Mouse (Mus musculus): ENCODE measurements around the gene Tmem184b. TPM values are rescaled to one million over a fixed set of nuclear protein-coding genes. Genes with fewer than 3 reads are reported as not detected.

Tmem184b gene
- polyA plus RNA-seq, 1 experiment from 2014 or later: 63.1 TPM

DNA sequence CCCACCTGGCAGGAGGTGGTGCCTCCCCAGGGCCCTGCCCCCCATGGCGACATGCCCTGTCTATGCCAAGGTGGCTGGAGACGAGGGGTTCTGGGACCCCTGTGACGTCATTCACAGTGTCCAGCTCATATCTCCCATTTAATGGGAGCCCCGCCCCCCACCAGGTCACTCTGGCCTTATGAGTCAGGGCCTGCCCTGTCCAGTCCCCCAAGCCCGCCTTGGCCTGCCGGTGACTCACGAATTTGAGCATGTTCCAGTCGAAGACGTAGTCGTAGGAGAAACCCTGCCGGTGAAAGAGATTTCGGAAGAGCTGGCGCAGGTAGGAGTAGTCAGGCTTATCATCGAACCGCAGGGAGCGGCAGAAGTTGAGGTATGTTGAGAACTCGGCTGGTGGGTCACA is 21.2 kb upstream of the Tmem184b start:
- no peak overlapping the region for H3K4me3 ChIP-seq (ENCODE audit: low read length)
- no peaks in the 10 kb centered on the region for H3K27me3 ChIP-seq (ENCODE audit: control insufficient read depth, insufficient read depth, low read length)
- no peak overlapping the region for H3K27ac ChIP-seq (ENCODE audit: low read depth, low read length)
- H3K4me2 ChIP-seq (replicated peaks; ENCODE audit: low read depth, low read length): no peak overlapping the region
- no peaks in the 10 kb centered on the region for H3K4me1 ChIP-seq (ENCODE audit: control insufficient read depth, insufficient read depth, low read length)
- WGBS: 94% methylated on average over 17 of the region's 17 CpGs
- ATAC-seq (ENCODE audit: low FRiP score, low TSS enrichment): no peak
- H3K9ac ChIP-seq (ENCODE audit: low read depth, low read length): no peak overlapping the region
- H3K9me3 ChIP-seq (ENCODE audit: control insufficient read depth, low read length): no peaks in the 10 kb centered on the region
- peaks cover 94% of the 10 kb centered on the region for H3K36me3 ChIP-seq (ENCODE audit: control insufficient read depth, insufficient read depth, low read length)

DNA sequence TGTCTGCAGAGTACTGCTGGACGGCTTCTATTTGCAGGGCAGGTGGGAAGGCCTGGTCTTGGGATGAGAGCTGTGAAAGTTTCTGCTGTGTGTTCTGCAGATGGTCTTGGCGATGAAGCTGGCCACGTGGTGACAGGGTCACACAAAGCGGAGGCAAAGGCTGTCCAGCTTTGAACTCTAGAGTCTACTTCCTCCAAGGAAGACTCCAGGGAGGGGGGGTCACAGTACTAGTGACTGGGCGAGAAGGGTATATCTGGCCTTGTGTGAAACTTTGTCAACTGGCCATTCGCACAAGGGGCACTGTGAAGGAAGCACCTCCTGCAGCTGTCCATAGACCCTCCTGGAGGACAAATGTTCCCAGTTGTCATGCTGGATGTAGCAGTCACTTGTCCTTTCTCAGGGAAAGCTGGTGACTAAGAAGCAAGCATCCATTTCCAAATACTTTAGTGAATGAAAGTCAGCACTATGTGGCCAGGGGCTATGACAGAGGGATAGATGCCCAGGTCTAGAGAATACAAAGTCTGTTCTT is 19.4 kb upstream of the Tmem184b start:
- Histone ChIP-seq H3K27ac (ENCODE audit: low read depth, low read length) (no peak overlapping the region), H3K4me2 (replicated peaks; ENCODE audit: low read depth, low read length) (no peak overlapping the region), H3K4me1 (ENCODE audit: control insufficient read depth, insufficient read depth, low read length) (no peaks in the 10 kb centered on the region), H3K4me3 (ENCODE audit: low read length) (no peak overlapping the region), H3K27me3 (ENCODE audit: control insufficient read depth, insufficient read depth, low read length) (no peaks in the 10 kb centered on the region), H3K9ac (ENCODE audit: low read depth, low read length) (no peak overlapping the region), H3K36me3 (ENCODE audit: control insufficient read depth, insufficient read depth, low read length) (peaks cover 91% of the 10 kb centered on the region), H3K9me3 (ENCODE audit: control insufficient read depth, low read length) (no peaks in the 10 kb centered on the region)
- no peak for ATAC-seq (ENCODE audit: low FRiP score, low TSS enrichment)
- WGBS: 91% methylated on average over 6 of the region's 6 CpGs

DNA sequence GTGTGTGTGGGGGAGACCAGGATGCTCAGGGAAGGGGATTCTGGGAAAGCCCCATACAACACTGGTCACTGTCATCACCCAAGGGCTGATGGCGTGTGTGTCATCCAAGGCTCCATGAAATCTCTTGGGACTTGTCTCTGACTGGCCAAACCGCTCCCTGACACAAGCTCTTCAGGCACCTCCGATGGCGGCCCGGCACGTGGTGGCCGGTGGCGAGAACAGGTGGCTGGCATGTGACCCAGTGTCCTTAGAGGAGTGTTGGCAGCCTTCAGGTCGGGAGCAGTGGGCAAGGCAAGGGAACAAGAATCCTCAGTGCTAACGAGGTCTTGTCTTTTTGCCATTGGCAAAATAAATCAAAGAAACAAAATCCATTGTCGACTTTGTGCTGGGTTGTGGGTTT is 15.3 kb upstream of the Tmem184b start:
- Histone ChIP-seq H3K27ac (ENCODE audit: low read depth, low read length) (no peak overlapping the region), H3K9ac (ENCODE audit: low read depth, low read length) (no peak overlapping the region), H3K4me2 (replicated peaks; ENCODE audit: low read depth, low read length) (no peak overlapping the region), H3K9me3 (ENCODE audit: control insufficient read depth, low read length) (no peaks in the 10 kb centered on the region), H3K4me3 (ENCODE audit: low read length) (no peak overlapping the region), H3K4me1 (ENCODE audit: control insufficient read depth, insufficient read depth, low read length) (no peaks in the 10 kb centered on the region), H3K36me3 (ENCODE audit: control insufficient read depth, insufficient read depth, low read length) (peaks cover 59% of the 10 kb centered on the region), H3K27me3 (ENCODE audit: control insufficient read depth, insufficient read depth, low read length) (no peaks in the 10 kb centered on the region)
- no peak for ATAC-seq (ENCODE audit: low FRiP score, low TSS enrichment)
- WGBS: 88% methylated on average over 11 of the region's 11 CpGs

GRCm38 (mm10) chr15:79418265-79418664 is 14.9 kb upstream of the Tmem184b start:
- Histone ChIP-seq H3K27me3 (ENCODE audit: control insufficient read depth, insufficient read depth, low read length) (no peaks in the 10 kb centered on the region), H3K36me3 (ENCODE audit: control insufficient read depth, insufficient read depth, low read length) (peaks cover 55% of the 10 kb centered on the region), H3K4me3 (ENCODE audit: low read length) (no peak overlapping the region), H3K9ac (ENCODE audit: low read depth, low read length) (no peak overlapping the region), H3K27ac (ENCODE audit: low read depth, low read length) (no peak overlapping the region), H3K4me2 (replicated peaks; ENCODE audit: low read depth, low read length) (no peak overlapping the region), H3K4me1 (ENCODE audit: control insufficient read depth, insufficient read depth, low read length) (no peaks in the 10 kb centered on the region), H3K9me3 (ENCODE audit: control insufficient read depth, low read length) (no peaks in the 10 kb centered on the region)
- WGBS: 92% methylated on average over 3 of the region's 3 CpGs
- no peak for ATAC-seq (ENCODE audit: low FRiP score, low TSS enrichment)

- peaks cover 46% of the 10 kb centered on the region for H3K36me3 ChIP-seq (ENCODE audit: control insufficient read depth, insufficient read depth, low read length)
- 93% methylated on average over 3 of the region's 3 CpGs for WGBS
- no peak overlapping the region for H3K9ac ChIP-seq (ENCODE audit: low read depth, low read length)
- H3K27me3 ChIP-seq (ENCODE audit: control insufficient read depth, insufficient read depth, low read length): no peaks in the 10 kb centered on the region
- no peak overlapping the region for H3K4me3 ChIP-seq (ENCODE audit: low read length)
- H3K4me1 ChIP-seq (ENCODE audit: control insufficient read depth, insufficient read depth, low read length): no peaks in the 10 kb centered on the region
- H3K9me3 ChIP-seq (ENCODE audit: control insufficient read depth, low read length): no peaks in the 10 kb centered on the region
- no peak overlapping the region for H3K4me2 ChIP-seq (replicated peaks; ENCODE audit: low read depth, low read length)
- no peak overlapping the region for H3K27ac ChIP-seq (ENCODE audit: low read depth, low read length)
- no peak for ATAC-seq (ENCODE audit: low FRiP score, low TSS enrichment)
Measured at GRCm38 (mm10) chr15:79417379-79417778, 14.0 kb upstream of the Tmem184b start.

DNA sequence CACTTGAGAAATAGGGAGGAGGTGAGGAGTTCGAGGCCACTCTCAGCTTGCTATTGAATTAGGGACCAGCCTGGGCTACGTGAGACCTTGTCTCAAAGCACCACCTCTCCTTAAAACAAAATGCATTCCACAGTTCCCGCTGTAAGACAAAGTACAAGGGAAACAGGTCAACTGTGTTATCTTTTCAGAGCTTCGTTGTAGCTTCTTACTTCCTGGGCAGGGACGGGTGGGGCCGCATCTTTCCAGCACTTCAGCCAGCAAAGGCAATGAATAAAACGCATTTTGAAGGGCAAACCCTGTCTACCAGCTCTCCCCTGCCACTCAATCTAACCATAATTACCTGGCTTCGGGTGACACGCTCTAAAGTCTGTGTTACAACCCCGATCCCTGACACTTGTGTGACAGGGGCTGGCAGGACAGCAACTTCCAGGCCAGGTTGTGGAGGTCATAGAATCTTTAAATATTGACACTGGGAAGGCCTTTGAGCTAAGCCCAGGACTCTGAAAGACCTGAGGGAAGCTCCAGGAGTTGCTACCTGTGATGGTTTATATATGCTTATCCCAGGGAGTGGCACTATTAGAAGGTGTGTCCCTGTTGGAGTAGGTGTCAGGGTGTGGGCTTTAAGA is 13.2 kb upstream of the Tmem184b start:
- no peak overlapping the region for H3K27ac ChIP-seq (ENCODE audit: low read depth, low read length)
- 92% methylated on average over 10 of the region's 10 CpGs for WGBS
- H3K9me3 ChIP-seq (ENCODE audit: control insufficient read depth, low read length): no peaks in the 10 kb centered on the region
- no peaks in the 10 kb centered on the region for H3K27me3 ChIP-seq (ENCODE audit: control insufficient read depth, insufficient read depth, low read length)
- no peak overlapping the region for H3K9ac ChIP-seq (ENCODE audit: low read depth, low read length)
- no peak for ATAC-seq (ENCODE audit: low FRiP score, low TSS enrichment)
- no peak overlapping the region for H3K4me3 ChIP-seq (ENCODE audit: low read length)
- H3K36me3 ChIP-seq (ENCODE audit: control insufficient read depth, insufficient read depth, low read length): peaks cover 38% of the 10 kb centered on the region
- H3K4me1 ChIP-seq (ENCODE audit: control insufficient read depth, insufficient read depth, low read length): no peaks in the 10 kb centered on the region
- no peak overlapping the region for H3K4me2 ChIP-seq (replicated peaks; ENCODE audit: low read depth, low read length)

- Histone ChIP-seq H3K9me3 (ENCODE audit: control insufficient read depth, low read length) (no peaks in the 10 kb centered on the region), H3K4me3 (ENCODE audit: low read length) (no peak overlapping the region), H3K4me2 (replicated peaks; ENCODE audit: low read depth, low read length) (no peak overlapping the region), H3K4me1 (ENCODE audit: control insufficient read depth, insufficient read depth, low read length) (no peaks in the 10 kb centered on the region), H3K36me3 (ENCODE audit: control insufficient read depth, insufficient read depth, low read length) (peaks cover 18% of the 10 kb centered on the region), H3K27me3 (ENCODE audit: control insufficient read depth, insufficient read depth, low read length) (no peaks in the 10 kb centered on the region), H3K27ac (ENCODE audit: low read depth, low read length) (no peak overlapping the region), H3K9ac (ENCODE audit: low read depth, low read length) (no peak overlapping the region)
- 53% methylated on average over 4 of the region's 4 CpGs for WGBS
- no peak for ATAC-seq (ENCODE audit: low FRiP score, low TSS enrichment)
Measured at GRCm38 (mm10) chr15:79414513-79414912, 11.1 kb upstream of the Tmem184b start.

GRCm38 (mm10) chr15:79413802-79414201 is 10.4 kb upstream of the Tmem184b start:
- Histone ChIP-seq H3K4me2 (replicated peaks; ENCODE audit: low read depth, low read length) (no peak overlapping the region), H3K9me3 (ENCODE audit: control insufficient read depth, low read length) (no peaks in the 10 kb centered on the region), H3K27me3 (ENCODE audit: control insufficient read depth, insufficient read depth, low read length) (no peaks in the 10 kb centered on the region), H3K4me3 (ENCODE audit: low read length) (no peak overlapping the region), H3K36me3 (ENCODE audit: control insufficient read depth, insufficient read depth, low read length) (peaks cover 10% of the 10 kb centered on the region), H3K9ac (ENCODE audit: low read depth, low read length) (no peak overlapping the region), H3K27ac (ENCODE audit: low read depth, low read length) (no peak overlapping the region), H3K4me1 (ENCODE audit: control insufficient read depth, insufficient read depth, low read length) (no peaks in the 10 kb centered on the region)
- no peak for ATAC-seq (ENCODE audit: low FRiP score, low TSS enrichment)
- 74% methylated on average over 8 of the region's 8 CpGs for WGBS

GRCm38 (mm10) chr15:79413201-79413600 is 9.8 kb upstream of the Tmem184b start:
- no peaks in the 10 kb centered on the region for H3K9me3 ChIP-seq (ENCODE audit: control insufficient read depth, low read length)
- peaks cover 6% of the 10 kb centered on the region; the same call in 1 of the 2 replicates for H3K36me3 ChIP-seq (ENCODE audit: control insufficient read depth, insufficient read depth, low read length)
- 98% methylated on average over 3 of the region's 3 CpGs for WGBS
- H3K4me1 ChIP-seq (ENCODE audit: control insufficient read depth, insufficient read depth, low read length): no peaks in the 10 kb centered on the region
- H3K27me3 ChIP-seq (ENCODE audit: control insufficient read depth, insufficient read depth, low read length): no peaks in the 10 kb centered on the region
- H3K27ac ChIP-seq (ENCODE audit: low read depth, low read length): no peak overlapping the region
- no peak overlapping the region for H3K9ac ChIP-seq (ENCODE audit: low read depth, low read length)
- no peak for ATAC-seq (ENCODE audit: low FRiP score, low TSS enrichment)
- H3K4me2 ChIP-seq (replicated peaks; ENCODE audit: low read depth, low read length): no peak overlapping the region
- no peak overlapping the region for H3K4me3 ChIP-seq (ENCODE audit: low read length)

All from kidney, embryonic 14.5 days (tissue).